Mouse (Mus musculus) hindbrain, postnatal 0 days (tissue): ENCODE measurements around the gene Olfr56. TPM values are rescaled to one million over a fixed set of nuclear protein-coding genes. Genes with fewer than 3 reads are reported as not detected.
"Not testable (repeated sequence)": the region's sequence is repeated elsewhere in the genome, so short reads cannot be mapped to it uniquely, and the experiment has no call there.

Experiments used
- ATAC-seq: fragments of 200-750 bp; cut with Nextera tagmentation; 2 replicates; pipeline ENCODE4 v1.8.0; 2017; ENCODE audit warnings: mild to moderate bottlenecking, moderate TSS enrichment, moderate library complexity
- DNase-seq: peaks from one replicate; pipeline ENCODE4 v3.0.0-alpha.2; 2015; ENCODE audit warnings: low spot score
- H3K27ac ChIP-seq: fragments of 300-500 bp; sonication (generic); 2 replicates; pipeline ENCODE4 v1.5.1; 2014; ENCODE audit warnings: mild to moderate bottlenecking
- H3K27me3 ChIP-seq: fragments of 300-500 bp; sonication (generic); 2 replicates; pipeline ENCODE4 v1.6.1; 2014; ENCODE audit warnings: low read length, mixed read lengths; ENCODE audit not compliant: insufficient read depth
- H3K36me3 ChIP-seq: fragments of 300-500 bp; sonication (generic); 2 replicates; pipeline ENCODE4 v1.6.1; 2014; ENCODE audit warnings: low read length, mixed read lengths; ENCODE audit not compliant: insufficient read depth
- H3K4me1 ChIP-seq: fragments of 300-500 bp; sonication (generic); 2 replicates; pipeline ENCODE4 v1.6.1; 2014; ENCODE audit warnings: antibody characterized with exemption, low read length, mixed read lengths; ENCODE audit not compliant: insufficient read depth
- H3K4me2 ChIP-seq: fragments of 300-500 bp; sonication (generic); 2 replicates; pipeline ENCODE4 v1.6.1; 2014; ENCODE audit warnings: low read depth, mild to moderate bottlenecking, low read length, moderate library complexity, mixed read lengths
- H3K4me3 ChIP-seq: fragments of 300-500 bp; sonication (generic); 2 replicates; pipeline ENCODE4 v1.5.1; 2014; ENCODE audit warnings: low read length
- H3K9ac ChIP-seq: fragments of 300-500 bp; sonication (generic); replicated peaks from 2 replicates; pipeline ENCODE4 v1.6.1; 2014; ENCODE audit warnings: mild to moderate bottlenecking, low read length, moderate library complexity, mixed read lengths
- H3K9me3 ChIP-seq: fragments of 300-500 bp; sonication (generic); 2 replicates; pipeline ENCODE4 v1.6.1; 2016; ENCODE audit warnings: low read length, mixed read lengths
- CTCF ChIP-seq: IDR thresholded peaks from 2 replicates; pipeline ENCODE4 v1.5.1; 2016; ENCODE audit warnings: antibody characterized with exemption, control low read depth, low read depth
- WGBS: fragments of 180-500 bp; shearing (Covaris S2); extraction: QIAGEN DNeasy Blood & Tissue Kit; methylation state at CpG from one replicate; pipeline ENCODE4 v1.1.7; 2014; 5-methylcytosine and 5-hydroxymethylcytosine counted together
- polyA plus RNA-seq: library from polyadenylated mRNA; unstranded; fragments of >200 nt; fragmentation: Nextera tagmentation; extraction: Ambion mirVana; gene quantifications from 2 replicates; pipeline ENCODE4 v1.2.1, GENCODE M21; 2015
- total RNA-seq: library from RNA; depleted of rRNA; stranded (reverse); fragments of >200 nt; gene quantifications from 2 replicates; pipeline ENCODE4 v1.2.3, GENCODE M21; 2014

Olfr56 gene
- total and polyA plus RNA-seq, 2 experiments from 2014 or later, result 0.16 TPM; not detected in 1

- not testable (repeated sequence) for H3K4me3 ChIP-seq, H3K9me3 ChIP-seq, ATAC-seq, DNase-seq, H3K27me3 ChIP-seq, H3K4me1 ChIP-seq, H3K36me3 ChIP-seq, H3K9ac ChIP-seq, H3K27ac ChIP-seq, H3K4me2 ChIP-seq
- WGBS, result 100% methylated on average over 1 of the region's 6 CpGs
Observed at GRCm38 (mm10) chr11:49051093-49051891, 72.6 kb downstream of the Olfr56 start, which contains the start of gene 9930111J21Rik2. 9930111J21Rik2 (minus strand) TSS chr11:49051242.

- not testable (repeated sequence) for H3K27ac ChIP-seq, H3K27me3 ChIP-seq, DNase-seq, H3K9ac ChIP-seq, H3K36me3 ChIP-seq, ATAC-seq, H3K9me3 ChIP-seq, H3K4me3 ChIP-seq, H3K4me2 ChIP-seq, H3K4me1 ChIP-seq
- no CpG with 5 or more reads among the region's 5 CpGs for WGBS
Observed at GRCm38 (mm10) chr11:49051894-49052293, 73.2 kb downstream of the Olfr56 start.

GRCm38 (mm10) chr11:49060061-49060460 lies 81.4 kb downstream of the Olfr56 start:
- H3K9ac ChIP-seq, ATAC-seq: not testable (repeated sequence)
- 37% methylated on average over 2 of the region's 3 CpGs for WGBS

GRCm38 (mm10) chr11:49061865-49062264 lies 83.2 kb downstream of the Olfr56 start:
- H3K36me3 ChIP-seq, H3K9ac ChIP-seq, H3K4me1 ChIP-seq, DNase-seq, H3K4me2 ChIP-seq, H3K9me3 ChIP-seq, ATAC-seq, H3K27ac ChIP-seq, H3K4me3 ChIP-seq, H3K27me3 ChIP-seq: not testable (repeated sequence)
- WGBS, result 77% methylated on average over 2 of the region's 2 CpGs

More at GRCm38 (mm10) chr11:49060061-49060460, 81.4 kb downstream of the Olfr56 start:
- not testable (repeated sequence) for H3K9me3 ChIP-seq, H3K4me2 ChIP-seq, DNase-seq, H3K4me3 ChIP-seq, H3K4me1 ChIP-seq, H3K27me3 ChIP-seq, H3K36me3 ChIP-seq, H3K27ac ChIP-seq

GRCm38 (mm10) chr11:49063713-49064469 lies 85.2 kb downstream of the Olfr56 start, which contains the start of gene Tgtp2:
Tgtp2 (minus strand) TSS chr11:49064206.
- H3K36me3 ChIP-seq, H3K27me3 ChIP-seq, H3K4me1 ChIP-seq, H3K4me3 ChIP-seq, H3K9ac ChIP-seq, ATAC-seq, H3K27ac ChIP-seq, DNase-seq, H3K9me3 ChIP-seq, H3K4me2 ChIP-seq: not testable (repeated sequence)
- 83% methylated on average over 5 of the region's 5 CpGs for WGBS

GRCm38 (mm10) chr11:49068358-49068757 lies 89.7 kb downstream of the Olfr56 start:
- no peak overlapping the region for H3K4me3 ChIP-seq
- H3K27me3 ChIP-seq, result no peaks in the 10 kb centered on the region
- DNase-seq, result no peak
- no peaks in the 10 kb centered on the region for H3K36me3 ChIP-seq
- H3K9me3 ChIP-seq, result no peaks in the 10 kb centered on the region
- WGBS, result 89% methylated on average over 1 of the region's 1 CpGs
- no peak for ATAC-seq
- H3K4me1 ChIP-seq, result no peaks in the 10 kb centered on the region
- no peak overlapping the region for H3K27ac ChIP-seq
- H3K4me2 ChIP-seq, result no peak overlapping the region
- TF ChIP-seq CTCF, result no peak
- no peak overlapping the region for H3K9ac ChIP-seq

GRCm38 (mm10) chr11:49076001-49076757 lies 97.5 kb downstream of the Olfr56 start, which contains the start of gene Ifi47:
Ifi47 (plus strand) TSS chr11:49076587.
- not testable (repeated sequence) for DNase-seq, H3K4me3 ChIP-seq, H3K4me1 ChIP-seq, H3K27ac ChIP-seq, H3K27me3 ChIP-seq, H3K4me2 ChIP-seq, H3K9ac ChIP-seq, H3K36me3 ChIP-seq, H3K9me3 ChIP-seq, ATAC-seq
- WGBS, result 74% methylated on average over 6 of the region's 6 CpGs
